Mouse (Mus musculus) G1E (cell line): ENCODE data around the gene 4930507D05Rik.

Experiments
- CTCF ChIP-seq: IDR thresholded peaks from 2 replicates; pipeline ENCODE4 v1.5.1; 2012; ENCODE audit warnings: low read depth, low read length, inconsistent platforms, mixed read lengths
- GATA1 ChIP-seq: IDR thresholded peaks from 2 replicates; pipeline ENCODE4 v1.6.1; 2012; ENCODE audit warnings: borderline replicate concordance, low read length, inconsistent platforms, mixed read lengths
- POLR2AphosphoS5 ChIP-seq: IDR thresholded peaks from 2 replicates; pipeline ENCODE4 v1.6.1; 2012; ENCODE audit warnings: low read depth, low read length, inconsistent platforms; ENCODE audit not compliant: insufficient replicate concordance

- TF ChIP-seq GATA1, result no peak
- TF ChIP-seq CTCF, result no peak
- TF ChIP-seq POLR2AphosphoS5, result no peak
Measured at GRCm38 (mm10) chr10:62430427-62430826, 18.9 kb upstream of the 4930507D05Rik start.
